Mouse (Mus musculus): ENCODE data around the gene Rarb. TPM values are rescaled to one million over a fixed set of nuclear protein-coding genes. Genes with fewer than 3 reads are reported as not detected.

Gene Rarb
- polyA plus RNA-seq, 2 experiments = 1.7 TPM

- ATAC-seq (ENCODE audit: insufficient read depth) (no peak), DNase-seq (ENCODE audit: low read depth in 3 of 3, low spot score in 3 of 3) (no peak)
- Histone ChIP-seq H3K4me2 (ENCODE audit: low read depth) (no peak overlapping the region), H3K27ac (no peak overlapping the region), H3K27me3 (ENCODE audit: control insufficient read depth, insufficient read depth, low read length) (no peaks in the 10 kb centered on the region), H3K36me3 (replicated peaks; ENCODE audit: control insufficient read depth, insufficient read depth, low read depth) (no peaks in the 10 kb centered on the region), H3K4me1 (replicated peaks; ENCODE audit: control insufficient read depth in 2 of 2, insufficient read depth in 2 of 2, low read length in 1 of 2) (no peaks in the 10 kb centered on the region; a peak in 1 of 4 replicates), H3K9me3 (ENCODE audit: control insufficient read depth, low read length) (no peaks in the 10 kb centered on the region), H3K9ac (replicated peaks) (no peak overlapping the region), H3K4me3 (ENCODE audit: insufficient read depth in 1 of 2, low read depth in 2 of 2, low read length in 2 of 2) (no peak overlapping the region)
- TF ChIP-seq EP300 (IDR thresholded peaks at IDR 0.05; ENCODE audit: low read depth) (no peak), CTCF (IDR thresholded peaks at IDR 0.05; ENCODE audit: low read depth) (0 out of 2 replicates have a peak, but pooled peaks have one; percentile 5)
Measured at GRCm38 (mm10) chr14:16605480-16605879, 213.5 kb downstream of the Rarb start.

GRCm38 (mm10) chr14:16604469-16605064 lies 214.4 kb downstream of the Rarb start:
- H3K9ac ChIP-seq (replicated peaks) = no peak overlapping the region
- H3K27ac ChIP-seq = no peak overlapping the region
- no peaks in the 10 kb centered on the region for H3K27me3 ChIP-seq (ENCODE audit: control insufficient read depth, insufficient read depth, low read length)
- no peak overlapping the region for H3K4me2 ChIP-seq (ENCODE audit: low read depth)
- no peaks in the 10 kb centered on the region; a peak in 1 of 4 replicates for H3K4me1 ChIP-seq (replicated peaks; ENCODE audit: control insufficient read depth in 2 of 2, insufficient read depth in 2 of 2, low read length in 1 of 2)
- no peaks in the 10 kb centered on the region for H3K36me3 ChIP-seq (replicated peaks; ENCODE audit: control insufficient read depth, insufficient read depth, low read depth)
- H3K9me3 ChIP-seq (ENCODE audit: control insufficient read depth, low read length) = no peaks in the 10 kb centered on the region
- no peak for TF ChIP-seq CTCF (IDR thresholded peaks at IDR 0.05; ENCODE audit: low read depth)
- no peak for TF ChIP-seq EP300 (IDR thresholded peaks at IDR 0.05; ENCODE audit: low read depth)
- WGBS (ENCODE audit: insufficient replicate concordance) = 26% methylated on average over 8 of the region's 8 CpGs
- DNase-seq (ENCODE audit: low read depth in 3 of 3, low spot score in 3 of 3) = no peak
- no peak overlapping the region for H3K4me3 ChIP-seq (ENCODE audit: insufficient read depth in 1 of 2, low read depth in 2 of 2, low read length in 2 of 2)
- no peak for ATAC-seq (ENCODE audit: insufficient read depth)

- ATAC-seq (ENCODE audit: insufficient read depth) = no peak
- no peak for DNase-seq (ENCODE audit: low read depth in 3 of 3, low spot score in 3 of 3)
- Histone ChIP-seq H3K9ac (replicated peaks) (no peak overlapping the region), H3K4me3 (ENCODE audit: insufficient read depth in 1 of 2, low read depth in 2 of 2, low read length in 2 of 2) (no peak overlapping the region), H3K36me3 (replicated peaks; ENCODE audit: control insufficient read depth, insufficient read depth, low read depth) (no peaks in the 10 kb centered on the region), H3K27me3 (ENCODE audit: control insufficient read depth, insufficient read depth, low read length) (no peaks in the 10 kb centered on the region), H3K4me2 (ENCODE audit: low read depth) (no peak overlapping the region), H3K4me1 (replicated peaks; ENCODE audit: control insufficient read depth in 2 of 2, insufficient read depth in 2 of 2, low read length in 1 of 2) (no peaks in the 10 kb centered on the region; a peak in 1 of 4 replicates), H3K27ac (no peak overlapping the region), H3K9me3 (ENCODE audit: control insufficient read depth, low read length) (no peaks in the 10 kb centered on the region)
- TF ChIP-seq CTCF (IDR thresholded peaks at IDR 0.05; ENCODE audit: low read depth) (no peak), EP300 (IDR thresholded peaks at IDR 0.05; ENCODE audit: low read depth) (no peak)
- 16% methylated on average over 5 of the region's 5 CpGs for WGBS (ENCODE audit: insufficient replicate concordance)
Measured at GRCm38 (mm10) chr14:16603040-16603590, 215.8 kb downstream of the Rarb start.

- Histone ChIP-seq H3K27ac (no peak overlapping the region), H3K4me1 (replicated peaks; ENCODE audit: control insufficient read depth in 2 of 2, insufficient read depth in 2 of 2, low read length in 1 of 2) (no peaks in the 10 kb centered on the region), H3K36me3 (replicated peaks; ENCODE audit: control insufficient read depth, insufficient read depth, low read depth) (no peaks in the 10 kb centered on the region), H3K9me3 (ENCODE audit: control insufficient read depth, low read length) (no peaks in the 10 kb centered on the region), H3K27me3 (ENCODE audit: control insufficient read depth, insufficient read depth, low read length) (no peaks in the 10 kb centered on the region), H3K4me3 (ENCODE audit: insufficient read depth in 1 of 2, low read depth in 2 of 2, low read length in 2 of 2) (no peak overlapping the region), H3K9ac (replicated peaks) (no peak overlapping the region), H3K4me2 (ENCODE audit: low read depth) (no peak overlapping the region)
- 65% methylated on average over 7 of the region's 7 CpGs for WGBS (ENCODE audit: insufficient replicate concordance)
- DNase-seq (ENCODE audit: low read depth in 3 of 3, low spot score in 3 of 3) (no peak), ATAC-seq (ENCODE audit: insufficient read depth) (no peak)
- TF ChIP-seq CTCF (IDR thresholded peaks at IDR 0.05; ENCODE audit: low read depth) (no peak), EP300 (IDR thresholded peaks at IDR 0.05; ENCODE audit: low read depth) (no peak)
Measured at GRCm38 (mm10) chr14:16599224-16599623, 219.7 kb downstream of the Rarb start.

GRCm38 (mm10) chr14:16598074-16598501 lies 220.9 kb downstream of the Rarb start:
- Histone ChIP-seq H3K4me3 (ENCODE audit: insufficient read depth in 1 of 2, low read depth in 2 of 2, low read length in 2 of 2) (no peak overlapping the region), H3K4me2 (ENCODE audit: low read depth) (no peak overlapping the region), H3K4me1 (replicated peaks; ENCODE audit: control insufficient read depth in 2 of 2, insufficient read depth in 2 of 2, low read length in 1 of 2) (no peaks in the 10 kb centered on the region), H3K27me3 (ENCODE audit: control insufficient read depth, insufficient read depth, low read length) (no peaks in the 10 kb centered on the region), H3K9me3 (ENCODE audit: control insufficient read depth, low read length) (no peaks in the 10 kb centered on the region), H3K27ac (no peak overlapping the region), H3K9ac (replicated peaks) (no peak overlapping the region), H3K36me3 (replicated peaks; ENCODE audit: control insufficient read depth, insufficient read depth, low read depth) (no peaks in the 10 kb centered on the region)
- 11% methylated on average over 4 of the region's 4 CpGs for WGBS (ENCODE audit: insufficient replicate concordance)
- no peak for ATAC-seq (ENCODE audit: insufficient read depth)
- DNase-seq (ENCODE audit: low read depth in 3 of 3, low spot score in 3 of 3) = no peak
- no peak for TF ChIP-seq CTCF (IDR thresholded peaks at IDR 0.05; ENCODE audit: low read depth)
- TF ChIP-seq EP300 (IDR thresholded peaks at IDR 0.05; ENCODE audit: low read depth) = no peak
